Mouse (Mus musculus) gonadal fat pad, adult 2 months (tissue): ENCODE results near the gene Pcdh19. TPM values are rescaled to one million over a fixed set of nuclear protein-coding genes. Genes with fewer than 3 reads are reported as not detected.
"Not testable (repeated sequence)": the region's sequence is repeated elsewhere in the genome, so short reads cannot be mapped to it uniquely, and the experiment has no call there.

ENCODE experiments used
- DNase-seq: peaks from one replicate; pipeline ENCODE4 v3.0.0-alpha.2; 2012; ENCODE audit warnings: low read depth
- polyA plus RNA-seq: library from polyadenylated mRNA; depleted of rRNA; stranded (reverse); fragments of >200 nt; gene quantifications from 2 replicates; pipeline ENCODE4 v1.2.3, GENCODE M21; 2012; rRNA removed

Gene Pcdh19
- 2.1 TPM in 2 replicates for polyA plus RNA-seq

GRCm38 (mm10) chrX:133688840-133689239 lies at the start of gene Pcdh19:
Gene Pcdh19 (minus strand): TSS chrX:133688987.
- no peak for DNase-seq

GRCm38 (mm10) chrX:133735871-133736270 lies 47.1 kb upstream of the Pcdh19 start:
- DNase-seq = no peak

- DNase-seq = no peak
Measured at GRCm38 (mm10) chrX:133734984-133735383, 46.2 kb upstream of the Pcdh19 start.

GRCm38 (mm10) chrX:133721517-133721916 lies 32.7 kb upstream of the Pcdh19 start:
- DNase-seq = no peak

GRCm38 (mm10) chrX:133710621-133711020 lies 21.8 kb upstream of the Pcdh19 start:
- DNase-seq = no peak

GRCm38 (mm10) chrX:133702902-133703301 lies 14.1 kb upstream of the Pcdh19 start:
- no peak for DNase-seq

GRCm38 (mm10) chrX:133697871-133698270 lies 9.1 kb upstream of the Pcdh19 start:
- DNase-seq = not testable (repeated sequence)

GRCm38 (mm10) chrX:133696461-133696860 lies 7.7 kb upstream of the Pcdh19 start:
- no peak for DNase-seq

- no peak for DNase-seq
Measured at GRCm38 (mm10) chrX:133693037-133693760, 4.4 kb upstream of the Pcdh19 start.

GRCm38 (mm10) chrX:133692392-133692790 lies 3.6 kb upstream of the Pcdh19 start:
- DNase-seq = no peak

GRCm38 (mm10) chrX:133691581-133692391 lies 3.0 kb upstream of the Pcdh19 start:
- no peak for DNase-seq

- DNase-seq = no peak
Measured at GRCm38 (mm10) chrX:133690822-133691221, 2.0 kb upstream of the Pcdh19 start.

- DNase-seq = no peak
Measured at GRCm38 (mm10) chrX:133689576-133690250, 926 bp upstream of the Pcdh19 start.

GRCm38 (mm10) chrX:133688156-133688555 lies 631 bp downstream of the Pcdh19 start:
- DNase-seq = no peak

- no peak for DNase-seq
Measured at GRCm38 (mm10) chrX:133687666-133688151, 1.1 kb downstream of the Pcdh19 start.

- no peak for DNase-seq
Measured at GRCm38 (mm10) chrX:133686533-133687311, 2.1 kb downstream of the Pcdh19 start.

- no peak for DNase-seq
Measured at GRCm38 (mm10) chrX:133685572-133685971, 3.2 kb downstream of the Pcdh19 start.

GRCm38 (mm10) chrX:133683961-133684360 lies 4.8 kb downstream of the Pcdh19 start:
- no peak for DNase-seq

- DNase-seq = no peak
Measured at GRCm38 (mm10) chrX:133675121-133675520, 13.7 kb downstream of the Pcdh19 start.

- no peak for DNase-seq
Measured at GRCm38 (mm10) chrX:133673796-133674195, 15.0 kb downstream of the Pcdh19 start.

GRCm38 (mm10) chrX:133660111-133660510 lies 28.7 kb downstream of the Pcdh19 start:
- no peak for DNase-seq
